12 mouse cellular contexts compared by ENCODE assay signal in genomic region chr11:109554443-109554842, GRCm38 (mm10). TPM values are rescaled to one million over a fixed set of nuclear protein-coding genes. Genes with fewer than 3 reads are reported as not detected.
DNase-seq lines count a peak whose midpoint lies in the region; ATAC-seq and TF ChIP-seq lines count a peak whose summit lies in the region.
"Had no signal": no experiment of that assay in that cellular context is flagged by ENCODE, and none has a peak within 500 bp of the region (broad histone marks: within the 10 kb centered on the region; RNA-seq: fewer than 3 reads in every experiment).

No protein-coding gene starts in this region.

- no peaks in the 10 kb centered on the region for H3K36me3 ChIP-seq in lung, embryonic 14.5 days (ENCODE audit: insufficient read depth)
- no peaks in the 10 kb centered on the region for H3K36me3 ChIP-seq in embryonic facial prominence, embryonic 10.5 days (replicated peaks)
- no peaks in the 10 kb centered on the region for H3K36me3 ChIP-seq in intestine, postnatal 0 days (ENCODE audit: control insufficient read depth, insufficient read depth)
- no peaks in the 10 kb centered on the region for H3K36me3 ChIP-seq in midbrain, embryonic 16.5 days (ENCODE audit: control insufficient read depth, insufficient read depth, low read length)
- H3K36me3 ChIP-seq in hindbrain, embryonic 11.5 days (ENCODE audit: control insufficient read depth, insufficient read depth, low read length): no peaks in the 10 kb centered on the region
- H3K36me3 ChIP-seq: forebrain, embryonic 15.5 days had no signal

- H3K9me3 ChIP-seq in lung, embryonic 14.5 days (ENCODE audit: low read depth, low read length): no peaks in the 10 kb centered on the region
- H3K9me3 ChIP-seq in embryonic facial prominence, embryonic 10.5 days: no peaks in the 10 kb centered on the region
- no peaks in the 10 kb centered on the region for H3K9me3 ChIP-seq in intestine, postnatal 0 days (ENCODE audit: control insufficient read depth)
- no peaks in the 10 kb centered on the region for H3K9me3 ChIP-seq in midbrain, embryonic 16.5 days (replicated peaks; ENCODE audit: control insufficient read depth, low read length, poor library complexity, severe bottlenecking)
- no peaks in the 10 kb centered on the region for H3K9me3 ChIP-seq in hindbrain, embryonic 11.5 days (ENCODE audit: control insufficient read depth, low read length)
- H3K9me3 ChIP-seq: forebrain, embryonic 15.5 days had no signal

- H3K27me3 ChIP-seq in lung, embryonic 14.5 days (ENCODE audit: insufficient read depth, low read length): no peaks in the 10 kb centered on the region
- no peaks in the 10 kb centered on the region for H3K27me3 ChIP-seq in embryonic facial prominence, embryonic 10.5 days (replicated peaks; ENCODE audit: low read depth, poor library complexity, severe bottlenecking)
- H3K27me3 ChIP-seq in intestine, postnatal 0 days (replicated peaks; ENCODE audit: control insufficient read depth, insufficient read depth, low read length): no peaks in the 10 kb centered on the region
- H3K27me3 ChIP-seq in midbrain, embryonic 16.5 days (ENCODE audit: control insufficient read depth, insufficient read depth, low read depth, low read length): no peaks in the 10 kb centered on the region
- H3K27me3 ChIP-seq in hindbrain, embryonic 11.5 days (ENCODE audit: control insufficient read depth, insufficient read depth, low read length): no peaks in the 10 kb centered on the region
- H3K27me3 ChIP-seq: forebrain, embryonic 15.5 days had no signal

- H3K9ac ChIP-seq in lung, embryonic 14.5 days: no peak overlapping the region
- H3K9ac ChIP-seq in intestine, postnatal 0 days (ENCODE audit: low read depth, low read length): no peak overlapping the region
- no peak overlapping the region for H3K9ac ChIP-seq in midbrain, embryonic 16.5 days (ENCODE audit: low read depth, low read length)
- no peak overlapping the region for H3K9ac ChIP-seq in hindbrain, embryonic 11.5 days (ENCODE audit: low read depth, low read length)
- H3K9ac ChIP-seq: forebrain, embryonic 15.5 days had no signal

- peak; percentile 55 for ATAC-seq in lung, embryonic 14.5 days (ENCODE audit: insufficient read depth)
- ATAC-seq in intestine, postnatal 0 days: peak; percentile 68
- no peak for ATAC-seq in midbrain, embryonic 16.5 days
- ATAC-seq in hindbrain, embryonic 11.5 days (ENCODE audit: low FRiP score): no peak
- ATAC-seq: forebrain, embryonic 15.5 days had no signal

- H3K4me2 ChIP-seq in lung, embryonic 14.5 days: no peak overlapping the region
- no peak overlapping the region for H3K4me2 ChIP-seq in intestine, postnatal 0 days (replicated peaks; ENCODE audit: low read depth)
- H3K4me2 ChIP-seq in midbrain, embryonic 16.5 days (ENCODE audit: low read length): no peak overlapping the region
- no peak overlapping the region for H3K4me2 ChIP-seq in hindbrain, embryonic 11.5 days (replicated peaks; ENCODE audit: low read depth, low read length)
- H3K4me2 ChIP-seq: forebrain, embryonic 15.5 days had no signal

- H3K4me1 ChIP-seq in lung, embryonic 14.5 days (ENCODE audit: insufficient read depth): no peaks in the 10 kb centered on the region
- H3K4me1 ChIP-seq in embryonic facial prominence, embryonic 10.5 days: peaks cover 12% of the 10 kb centered on the region; the same call in 1 of the 2 replicates
- H3K4me1 ChIP-seq in intestine, postnatal 0 days (replicated peaks; ENCODE audit: control insufficient read depth, insufficient read depth, low read length): peaks cover 3% of the 10 kb centered on the region; the same call in 1 of the 2 replicates
- H3K4me1 ChIP-seq in midbrain, embryonic 16.5 days (ENCODE audit: control insufficient read depth, insufficient read depth, low read length): no peaks in the 10 kb centered on the region
- no peaks in the 10 kb centered on the region for H3K4me1 ChIP-seq in hindbrain, embryonic 11.5 days (replicated peaks; ENCODE audit: control insufficient read depth, insufficient read depth, low read length)
- H3K4me1 ChIP-seq: forebrain, embryonic 15.5 days had no signal

- no peak for TF ChIP-seq CTCF in lung, embryonic 14.5 days (IDR thresholded peaks at IDR 0.05; ENCODE audit: low read depth)
- peak; percentile 18; the same call in 1 of the 2 replicates for TF ChIP-seq CTCF in intestine, postnatal 0 days (IDR thresholded peaks at IDR 0.05; ENCODE audit: low read depth)

- DNase-seq in lung, embryonic 14.5 days: peak; percentile 66
- no peak for DNase-seq in lung, postnatal 10 days
- peak; percentile 49 for DNase-seq in embryonic facial prominence, embryonic 10.5 days (ENCODE audit: low spot score)
- peak; percentile 35 for DNase-seq in lung, postnatal 36 days
- DNase-seq in hindbrain, embryonic 11.5 days (ENCODE audit: low spot score): no peak
- no peak for DNase-seq in spleen, postnatal 10 days (ENCODE audit: low spot score in 2 of 2)
- DNase-seq: adrenal gland, postnatal 14 days; cerebellum, postnatal 25 days had no signal

- H3K27ac ChIP-seq in lung, embryonic 14.5 days (ENCODE audit: low read depth): peak overlapping the region; percentile 64
- peak overlapping the region; percentile 49; the same call in 1 of the 2 replicates for H3K27ac ChIP-seq in embryonic facial prominence, embryonic 10.5 days (replicated peaks)
- H3K27ac ChIP-seq in intestine, postnatal 0 days (ENCODE audit: low read depth, low read length): peak overlapping the region; percentile 36
- H3K27ac ChIP-seq in midbrain, embryonic 16.5 days (ENCODE audit: low read length): no peak overlapping the region
- no peak overlapping the region for H3K27ac ChIP-seq in hindbrain, embryonic 11.5 days (ENCODE audit: low read depth, low read length)
- H3K27ac ChIP-seq: forebrain, embryonic 15.5 days; kidney, postnatal 0 days had no signal

- no peak overlapping the region for H3K4me3 ChIP-seq in lung, embryonic 14.5 days (ENCODE audit: low read depth, low read length)
- no peak overlapping the region for H3K4me3 ChIP-seq in embryonic facial prominence, embryonic 10.5 days
- no peak overlapping the region for H3K4me3 ChIP-seq in intestine, postnatal 0 days (ENCODE audit: low read depth, low read length)
- no peak overlapping the region for H3K4me3 ChIP-seq in midbrain, embryonic 16.5 days (ENCODE audit: low read depth, low read length)
- no peak overlapping the region for H3K4me3 ChIP-seq in hindbrain, embryonic 11.5 days (ENCODE audit: low read depth, low read length)
- H3K4me3 ChIP-seq: forebrain, embryonic 15.5 days had no signal

- 41% methylated on average over 3 of the region's 3 CpGs for WGBS in lung, embryonic 14.5 days
- 43% methylated on average over 3 of the region's 3 CpGs for WGBS in embryonic facial prominence, embryonic 10.5 days
- WGBS in intestine, postnatal 0 days: 30% methylated on average over 3 of the region's 3 CpGs
- 41% methylated on average over 3 of the region's 3 CpGs for WGBS in midbrain, embryonic 16.5 days
- 41% methylated on average over 3 of the region's 3 CpGs for WGBS in hindbrain, embryonic 11.5 days

RNA-seq across cellular contexts. Expression of gene Wipi1, which starts 57.3 kb away (rescaled TPM):
- 24.1 and 24.9 TPM in 2 replicates for polyA plus RNA-seq in lung, embryonic 14.5 days (2014; fragmentation: Nextera tagmentation; extraction: Ambion mirVana)
- polyA plus RNA-seq in embryonic facial prominence, embryonic 10.5 days (2016; fragmentation: Nextera tagmentation; extraction: Ambion mirVana): 20.7 and 25.3 TPM in 2 replicates
- polyA plus RNA-seq in intestine, postnatal 0 days (2015; fragmentation: Nextera tagmentation; extraction: Ambion mirVana): 28.2 and 30.4 TPM in 2 replicates
- 14.3 and 15.6 TPM in 2 replicates for polyA plus RNA-seq in midbrain, embryonic 16.5 days (2015; fragmentation: Nextera tagmentation; extraction: Ambion mirVana)
- 12.2 and 12.3 TPM in 2 replicates for polyA plus RNA-seq in hindbrain, embryonic 11.5 days (2014; fragmentation: Nextera tagmentation; extraction: Ambion mirVana)

Comparison
In these comparisons a context has a peak if more than half of its experiments do, and no peak if none do; other contexts are left out.
1. DNase-seq: peak in lung, embryonic 14.5 days (single experiment), embryonic facial prominence, embryonic 10.5 days (single experiment) and lung, postnatal 36 days (single experiment); none in lung, postnatal 10 days (single experiment), hindbrain, embryonic 11.5 days (single experiment) and spleen, postnatal 10 days (0 of 2).
2. ATAC-seq: peak in lung, embryonic 14.5 days (single experiment) and intestine, postnatal 0 days (single experiment); none in midbrain, embryonic 16.5 days (single experiment) and hindbrain, embryonic 11.5 days (single experiment).
3. H3K27ac ChIP-seq: peak in lung, embryonic 14.5 days (single experiment), embryonic facial prominence, embryonic 10.5 days (single experiment) and intestine, postnatal 0 days (single experiment); none in midbrain, embryonic 16.5 days (single experiment) and hindbrain, embryonic 11.5 days (single experiment).